Mouse (Mus musculus) G1E (cell line): ENCODE measurements around the gene Cd69.

Experiments
- CTCF ChIP-seq: IDR thresholded peaks from 2 replicates; pipeline ENCODE4 v1.5.1; 2012; ENCODE audit warnings: low read depth, low read length, inconsistent platforms, mixed read lengths
- GATA1 ChIP-seq: IDR thresholded peaks from 2 replicates; pipeline ENCODE4 v1.6.1; 2012; ENCODE audit warnings: borderline replicate concordance, low read length, inconsistent platforms, mixed read lengths
- POLR2AphosphoS5 ChIP-seq: IDR thresholded peaks from 2 replicates; pipeline ENCODE4 v1.6.1; 2012; ENCODE audit warnings: low read depth, low read length, inconsistent platforms; ENCODE audit not compliant: insufficient replicate concordance

- no peak for TF ChIP-seq CTCF
- TF ChIP-seq POLR2AphosphoS5 = no peak
- TF ChIP-seq GATA1 = no peak
Observed at GRCm38 (mm10) chr6:129218191-129218696, 57.0 kb downstream of the Cd69 start.
